Mouse (Mus musculus): Measurements from ENCODE around the gene Cpxm2.

DNA sequence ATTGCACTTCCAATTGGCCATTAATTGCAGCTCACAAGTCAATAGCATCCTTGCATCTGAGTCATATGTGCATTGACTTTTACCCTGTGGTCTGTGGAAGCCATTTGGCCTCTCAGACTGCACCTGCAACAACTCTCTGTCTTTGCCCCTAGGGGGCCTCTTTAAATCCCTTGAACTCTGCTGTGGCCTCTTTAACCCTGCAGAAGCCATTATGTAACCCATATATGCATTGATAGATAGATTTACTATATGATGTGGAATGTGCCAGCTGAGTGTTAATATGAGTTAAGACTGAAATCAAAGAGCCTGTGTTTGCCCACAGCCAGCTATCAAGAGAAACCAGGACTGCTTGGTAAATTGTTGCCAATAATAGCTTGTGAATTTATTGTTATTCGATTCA, 44.3 kb upstream of the Cpxm2 start:
- no peak for TF ChIP-seq EP300 (IDR thresholded peaks at IDR 0.05; ENCODE audit: low read depth)
- TF ChIP-seq CTCF (IDR thresholded peaks at IDR 0.05; ENCODE audit: low read depth) = no peak

Data from heart, postnatal 0 days (tissue).